Mouse (Mus musculus): ENCODE results near the gene Gm20388.

Gm20388 gene

GRCm38 (mm10) chr8:122282501-122283355, 2372.1 kb downstream of the Gm20388 start:
- DNase-seq, result peak; percentile 54

GRCm38 (mm10) chr8:122283356-122284202, 2372.9 kb downstream of the Gm20388 start:
- peak; percentile 38 to 51 for DNase-seq

- peak; percentile 74 to 76 for DNase-seq
Measured at GRCm38 (mm10) chr8:122284203-122284658, 2373.6 kb downstream of the Gm20388 start.

- DNase-seq, result peak; percentile 68 to 70
Measured at GRCm38 (mm10) chr8:122284659-122285261, 2374.1 kb downstream of the Gm20388 start.

GRCm38 (mm10) chr8:122285727-122286126, 2375.1 kb downstream of the Gm20388 start:
- DNase-seq, result peak; percentile 81 to 85

- no peak for DNase-seq
Measured at GRCm38 (mm10) chr8:122286899-122287298, 2376.3 kb downstream of the Gm20388 start.

GRCm38 (mm10) chr8:122287742-122288141, 2377.1 kb downstream of the Gm20388 start:
- no peak for DNase-seq

- DNase-seq, result no peak
Measured at GRCm38 (mm10) chr8:122288344-122288743, 2377.7 kb downstream of the Gm20388 start.

- no peak for DNase-seq
Measured at GRCm38 (mm10) chr8:122291075-122291474, 2380.4 kb downstream of the Gm20388 start.

GRCm38 (mm10) chr8:122291549-122291948, 2380.9 kb downstream of the Gm20388 start:
- no peak for DNase-seq

- no peak for DNase-seq
Measured at GRCm38 (mm10) chr8:122293484-122293883, 2382.8 kb downstream of the Gm20388 start.

- DNase-seq, result no peak
Measured at GRCm38 (mm10) chr8:122294273-122294683, 2383.6 kb downstream of the Gm20388 start.

- no peak for DNase-seq
Measured at GRCm38 (mm10) chr8:122295389-122295788, 2384.7 kb downstream of the Gm20388 start.

- no peak for DNase-seq
Measured at GRCm38 (mm10) chr8:122296173-122297001, 2385.7 kb downstream of the Gm20388 start.

GRCm38 (mm10) chr8:122299581-122300254, 2389.1 kb downstream of the Gm20388 start:
- no peak for DNase-seq

- DNase-seq, result no peak
Measured at GRCm38 (mm10) chr8:122301081-122301480, 2390.4 kb downstream of the Gm20388 start.

- no peak for DNase-seq
Measured at GRCm38 (mm10) chr8:122301866-122302265, 2391.2 kb downstream of the Gm20388 start.

GRCm38 (mm10) chr8:122303451-122303850, 2392.8 kb downstream of the Gm20388 start:
- DNase-seq, result no peak

- DNase-seq, result peak; percentile 34 to 43
Measured at GRCm38 (mm10) chr8:122304058-122304457, 2393.4 kb downstream of the Gm20388 start.

- DNase-seq, result no peak
Measured at GRCm38 (mm10) chr8:122306660-122307399, 2396.2 kb downstream of the Gm20388 start.

GRCm38 (mm10) chr8:122307836-122308235, 2397.2 kb downstream of the Gm20388 start:
- DNase-seq, result no peak

All from B cell, adult 2 months (primary cell).